Mouse (Mus musculus) Muller cell, postnatal 12 days (primary cell): ENCODE data around the gene H2-DMb2.
A peak's percentile ranks its signal among the peaks of the same experiment; 100 is the strongest.

Experiments used
- DNase-seq: peaks from one replicate; pipeline ENCODE4 v3.0.0-alpha.2; 2015; ENCODE audit errors: inconsistent ontology term

Gene H2-DMb2

DNA sequence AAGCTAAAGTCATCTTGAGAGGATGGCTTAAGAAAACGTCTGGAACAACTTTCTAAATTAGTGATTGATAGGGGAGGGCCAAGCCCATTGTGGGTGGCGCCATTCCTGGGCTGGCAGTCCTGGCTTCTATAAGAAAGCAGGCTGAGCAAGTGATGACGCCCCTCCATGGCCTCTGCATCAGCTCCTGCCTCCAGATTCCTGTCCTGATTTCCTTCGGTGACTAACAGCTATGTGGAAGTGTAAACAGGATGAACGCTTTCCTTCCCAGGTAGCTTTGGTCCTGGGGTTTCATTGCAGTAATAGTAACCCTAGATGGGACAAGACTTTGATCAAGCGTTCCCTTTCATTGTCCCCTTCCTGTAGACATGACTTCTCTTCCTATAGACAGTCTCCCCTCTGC is 35.9 kb downstream of the H2-DMb2 start:
- DNase-seq: no peak

GRCm38 (mm10) chr17:34179913-34180859 is 37.1 kb downstream of the H2-DMb2 start:
- no peak for DNase-seq

- DNase-seq: no peak
Observed at GRCm38 (mm10) chr17:34183564-34184219, 40.6 kb downstream of the H2-DMb2 start.

DNA sequence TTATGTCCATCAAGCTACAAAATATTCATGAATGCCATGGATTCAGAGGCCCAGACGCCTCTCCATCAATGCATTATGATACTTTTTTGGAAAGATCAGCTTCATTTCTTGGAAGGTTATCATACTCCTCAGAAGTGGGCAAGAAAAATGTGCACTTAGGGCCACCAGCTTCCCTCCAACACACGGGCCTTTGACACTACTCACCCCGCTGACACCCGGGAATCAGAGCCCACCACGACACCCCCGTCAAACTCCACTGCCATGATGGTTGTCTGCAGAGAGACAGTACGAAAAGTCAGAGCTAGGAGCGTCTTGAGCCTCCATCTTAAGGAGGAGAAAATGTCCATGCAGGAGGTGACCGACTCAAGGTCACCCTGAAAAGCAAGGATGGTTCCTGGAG is 42.4 kb downstream of the H2-DMb2 start:
- no peak for DNase-seq

DNA sequence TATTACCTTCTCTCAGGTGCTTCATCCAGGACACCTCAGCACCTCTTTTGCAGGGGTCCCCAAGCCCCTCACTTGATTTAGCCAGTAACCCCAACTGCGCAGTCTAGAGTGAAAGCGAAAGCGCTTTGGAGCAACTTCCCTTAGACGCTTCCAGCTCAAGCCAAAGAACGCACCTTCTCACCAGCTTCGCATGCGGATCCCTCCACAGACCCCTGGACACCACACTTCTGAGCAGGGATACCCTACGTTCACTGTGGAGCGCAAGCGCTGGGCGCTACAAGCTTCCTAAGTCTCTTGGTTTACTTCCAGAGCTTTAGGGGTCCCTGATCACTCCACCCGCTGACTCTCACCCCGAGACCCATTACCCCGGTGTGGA is 43.8 kb downstream of the H2-DMb2 start:
- no peak for DNase-seq

GRCm38 (mm10) chr17:34187261-34187916 is 44.3 kb downstream of the H2-DMb2 start, which contains the start of the genes Tap1 and Psmb9:
TSS of gene Tap1 (plus strand) at chr17:34187553.
TSS of gene Psmb9 (minus strand) at chr17:34187764.
- DNase-seq: peak; percentile 97

DNA sequence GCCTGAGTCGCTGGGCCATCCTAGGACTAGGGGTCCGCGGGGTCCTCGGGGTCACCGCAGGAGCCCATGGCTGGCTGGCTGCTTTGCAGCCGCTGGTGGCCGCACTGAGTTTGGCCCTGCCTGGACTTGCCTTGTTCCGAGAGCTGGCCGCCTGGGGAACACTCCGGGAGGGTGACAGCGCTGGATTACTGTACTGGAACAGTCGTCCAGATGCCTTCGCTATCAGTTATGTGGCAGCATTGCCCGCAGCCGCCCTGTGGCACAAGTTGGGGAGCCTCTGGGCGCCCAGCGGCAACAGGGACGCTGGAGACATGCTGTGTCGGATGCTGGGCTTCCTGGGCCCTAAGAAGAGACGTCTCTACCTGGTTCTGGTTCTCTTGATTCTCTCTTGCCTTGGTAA is 44.9 kb downstream of the H2-DMb2 start:
- DNase-seq: no peak

- no peak for DNase-seq
Observed at GRCm38 (mm10) chr17:34188986-34189385, 45.9 kb downstream of the H2-DMb2 start.

GRCm38 (mm10) chr17:34192852-34193251 is 49.7 kb downstream of the H2-DMb2 start:
- DNase-seq: no peak

- no peak for DNase-seq
Observed at GRCm38 (mm10) chr17:34193468-34193867, 50.4 kb downstream of the H2-DMb2 start.

GRCm38 (mm10) chr17:34194723-34195122 is 51.6 kb downstream of the H2-DMb2 start:
- DNase-seq: no peak

DNA sequence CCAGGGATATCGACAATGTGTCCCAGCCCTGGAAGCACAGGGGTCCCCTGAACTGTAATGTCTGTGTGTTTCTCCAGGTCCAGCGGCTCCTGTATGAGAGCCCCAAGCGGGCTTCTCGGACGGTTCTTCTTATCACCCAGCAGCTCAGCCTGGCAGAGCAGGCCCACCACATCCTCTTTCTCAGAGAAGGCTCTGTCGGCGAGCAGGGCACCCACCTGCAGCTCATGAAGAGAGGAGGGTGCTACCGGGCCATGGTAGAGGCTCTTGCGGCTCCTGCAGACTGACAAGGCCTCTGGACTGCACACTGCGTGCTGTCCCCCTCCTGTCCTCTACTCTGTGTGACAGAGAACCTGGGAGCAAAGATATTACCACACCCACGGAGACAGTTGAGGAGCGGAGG is 53.4 kb downstream of the H2-DMb2 start:
- DNase-seq: no peak

DNA sequence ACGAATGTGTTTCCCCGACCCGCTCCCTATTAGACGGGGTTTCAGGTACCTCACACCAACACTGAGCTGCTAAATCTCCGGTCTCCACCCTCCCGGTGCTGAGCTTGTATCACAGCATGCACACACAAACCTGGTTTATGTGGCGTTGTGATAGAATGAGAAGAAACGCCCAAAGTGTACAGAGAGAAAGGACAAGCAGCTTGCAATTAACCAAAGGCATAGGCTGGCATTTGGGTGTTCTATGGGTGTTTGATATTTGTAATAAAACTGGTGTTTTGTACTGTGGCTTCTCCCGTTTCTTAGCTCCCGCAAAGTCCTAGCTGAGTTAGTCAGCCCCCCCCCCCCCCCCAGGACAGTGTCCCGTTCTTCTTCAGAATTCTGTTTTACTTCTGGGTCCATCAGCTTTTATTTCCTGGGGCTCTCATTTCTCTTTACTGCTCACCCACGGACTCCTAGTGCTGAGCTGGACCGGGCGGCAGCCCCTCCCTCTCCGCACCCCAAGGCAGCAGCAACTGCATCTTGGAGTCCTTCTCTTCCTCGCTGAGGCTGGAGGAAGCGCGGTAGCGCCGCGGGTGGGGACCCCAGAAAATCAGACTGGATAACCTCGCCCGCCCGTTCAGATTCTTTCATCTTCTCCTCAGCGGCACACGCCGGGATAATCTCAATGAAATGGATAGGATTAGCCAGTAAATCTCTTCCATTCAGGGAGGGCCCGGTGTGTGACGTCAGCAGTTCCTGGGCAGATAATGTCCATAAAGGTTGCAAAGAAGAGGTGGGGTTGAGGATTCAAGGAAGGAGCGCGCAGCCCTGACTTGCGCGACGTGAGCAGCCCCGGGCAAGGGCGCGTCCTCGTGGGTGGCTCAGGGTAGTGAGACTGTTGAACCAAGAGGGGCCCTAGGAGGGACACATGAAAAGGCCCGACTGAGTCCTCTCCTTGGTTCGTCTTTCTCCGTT is 54.1 kb downstream of the H2-DMb2 start, which contains the start of gene Psmb8:
Gene Psmb8, plus strand, starts transcription at position 781 of the 954 bp plus-strand sequence.
- peak; percentile 91 for DNase-seq

DNA sequence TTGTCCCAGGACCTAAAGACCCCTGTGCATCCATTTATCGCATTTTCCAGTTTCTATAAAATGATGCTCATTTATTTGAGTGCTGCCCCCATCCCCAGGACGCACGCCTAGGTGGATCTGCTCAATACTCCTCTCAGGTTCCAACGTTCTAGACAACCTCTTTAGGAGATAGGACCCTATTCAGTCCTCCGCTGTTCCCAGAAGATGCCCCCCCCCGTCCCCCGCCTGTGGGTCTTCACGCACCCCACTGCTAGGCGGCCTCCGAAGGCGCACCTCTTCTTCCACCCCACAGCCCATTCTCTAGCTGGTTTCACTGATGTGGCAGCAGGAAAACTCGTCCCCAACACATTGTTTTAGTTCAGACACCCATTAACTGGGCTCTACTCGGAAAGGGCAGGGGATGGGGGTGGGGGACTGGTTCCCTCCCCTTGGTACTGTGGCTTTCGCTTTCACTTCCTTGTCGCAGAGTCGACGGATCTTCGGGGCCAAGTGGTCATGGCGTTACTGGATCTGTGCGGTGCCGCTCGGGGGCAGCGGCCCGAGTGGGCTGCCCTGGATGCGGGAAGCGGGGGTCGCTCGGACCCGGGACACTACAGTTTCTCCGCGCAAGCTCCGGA is 54.9 kb downstream of the H2-DMb2 start:
- DNase-seq: peak; percentile 85

- peak; percentile 20 for DNase-seq
Observed at GRCm38 (mm10) chr17:34198521-34198912, 55.4 kb downstream of the H2-DMb2 start.

DNA sequence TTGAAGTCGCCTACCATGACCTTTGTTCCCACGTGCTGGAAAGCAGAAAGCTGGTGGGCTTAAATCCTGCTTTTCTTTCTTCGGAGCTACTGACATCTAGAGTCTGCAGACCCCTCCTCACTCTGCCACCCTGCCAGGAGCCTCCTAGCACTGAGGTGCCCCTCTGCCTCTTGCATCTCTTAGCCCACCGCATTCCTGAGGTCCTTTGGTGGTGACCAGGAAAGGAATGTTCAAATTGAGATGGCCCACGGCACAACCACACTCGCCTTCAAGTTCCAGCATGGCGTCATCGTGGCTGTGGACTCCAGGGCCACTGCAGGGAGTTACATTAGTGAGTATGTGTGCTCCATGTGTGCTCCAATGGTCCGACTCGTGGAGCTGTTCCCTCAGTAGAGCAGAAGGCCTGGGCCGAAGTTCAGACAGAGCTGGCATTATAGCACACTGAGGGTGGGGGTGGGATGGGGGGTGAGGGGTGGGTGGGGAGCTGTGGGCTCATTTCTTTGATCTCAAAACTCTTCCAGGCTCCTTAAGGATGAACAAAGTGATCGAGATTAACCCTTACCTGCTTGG is 56.0 kb downstream of the H2-DMb2 start:
- peak; percentile 17 for DNase-seq

- no peak for DNase-seq
Observed at GRCm38 (mm10) chr17:34200047-34200446, 56.9 kb downstream of the H2-DMb2 start.

- DNase-seq: no peak
Observed at GRCm38 (mm10) chr17:34200772-34201505, 57.8 kb downstream of the H2-DMb2 start.
